Mouse (Mus musculus) forebrain, postnatal 0 days (tissue): ENCODE results near the gene Tulp2. TPM values are rescaled to one million over a fixed set of nuclear protein-coding genes. Genes with fewer than 3 reads are reported as not detected.
A peak's percentile ranks its signal among the peaks of the same experiment; 100 is the strongest.
"Not testable (repeated sequence)": the region's sequence is repeated elsewhere in the genome, so short reads cannot be mapped to it uniquely, and the experiment has no call there.

Experiments
- ATAC-seq: fragments of 200-750 bp; cut with Nextera tagmentation; 2 replicates; pipeline ENCODE4 v1.8.0; 2017; ENCODE audit warnings: mild to moderate bottlenecking, moderate library complexity
- DNase-seq: peaks from one replicate; pipeline ENCODE4 v3.0.0-alpha.2; 2015
- H3K27ac ChIP-seq: fragments of 300-500 bp; sonication (generic); 2 replicates; pipeline ENCODE4 v1.5.1; 2014; ENCODE audit warnings: low read depth, mild to moderate bottlenecking, antibody characterized with exemption, low read length, moderate library complexity, mixed read lengths
- H3K27me3 ChIP-seq: fragments of 300-500 bp; sonication (generic); 2 replicates; pipeline ENCODE4 v1.6.1; 2014; ENCODE audit warnings: mild to moderate bottlenecking, low read length, mixed read lengths; ENCODE audit not compliant: insufficient read depth
- H3K36me3 ChIP-seq: fragments of 300-500 bp; sonication (generic); 2 replicates; pipeline ENCODE4 v1.6.1; 2014; ENCODE audit warnings: mild to moderate bottlenecking, moderate library complexity; ENCODE audit not compliant: insufficient read depth
- H3K4me1 ChIP-seq: fragments of 300-500 bp; sonication (generic); 2 replicates; pipeline ENCODE4 v1.6.1; 2014; ENCODE audit warnings: antibody characterized with exemption; ENCODE audit not compliant: insufficient read depth
- H3K4me2 ChIP-seq: fragments of 300-500 bp; sonication (generic); 2 replicates; pipeline ENCODE4 v1.6.1; 2014; ENCODE audit warnings: low read depth, mild to moderate bottlenecking, moderate library complexity
- H3K4me3 ChIP-seq: fragments of 300-500 bp; sonication (generic); 2 replicates; pipeline ENCODE4 v1.5.1; 2014; ENCODE audit warnings: low read depth, low read length, mixed read lengths
- H3K9ac ChIP-seq: fragments of 300-500 bp; sonication (generic); 2 replicates; pipeline ENCODE4 v1.6.1; 2014; ENCODE audit warnings: mild to moderate bottlenecking
- H3K9me3 ChIP-seq: fragments of 300-500 bp; sonication (generic); 2 replicates; pipeline ENCODE4 v1.6.1; 2016; ENCODE audit warnings: low read length
- CTCF ChIP-seq: sonication (generic); IDR thresholded peaks from 2 replicates; pipeline ENCODE4 v1.5.1; 2016; ENCODE audit warnings: antibody characterized with exemption, control low read depth, low read depth
- WGBS: fragments of 180-500 bp; shearing (Covaris S2); extraction: QIAGEN DNeasy Blood & Tissue Kit; methylation state at CpG from one replicate; pipeline ENCODE4 v1.1.7; 2014; 5-methylcytosine and 5-hydroxymethylcytosine counted together
- polyA plus RNA-seq: library from polyadenylated mRNA; unstranded; fragments of >200 nt; fragmentation: Nextera tagmentation; extraction: Ambion mirVana; gene quantifications from 2 replicates; pipeline ENCODE4 v1.2.1, GENCODE M21; 2015
- total RNA-seq: library from RNA; depleted of rRNA; stranded (reverse); fragments of >200 nt; gene quantifications from 2 replicates; pipeline ENCODE4 v1.2.3, GENCODE M21; 2014

The Tulp2 gene
- total and polyA plus RNA-seq, 2 experiments from 2014 or later = 0.07 to 0.19 TPM

GRCm38 (mm10) chr7:45454971-45455370 lies 26.7 kb upstream of the Tulp2 start:
- TF ChIP-seq CTCF = no peak
- no peak for ATAC-seq
- no peak overlapping the region for H3K27ac ChIP-seq
- H3K36me3 ChIP-seq = peaks cover 29% of the 10 kb centered on the region
- no peaks in the 10 kb centered on the region for H3K27me3 ChIP-seq
- H3K4me2 ChIP-seq = no peak overlapping the region
- peaks cover 10% of the 10 kb centered on the region; the same call in 1 of the 2 replicates for H3K4me1 ChIP-seq
- no peaks in the 10 kb centered on the region for H3K9me3 ChIP-seq
- no peak overlapping the region for H3K9ac ChIP-seq
- 89% methylated on average over 15 of the region's 15 CpGs for WGBS
- H3K4me3 ChIP-seq = no peak overlapping the region
- DNase-seq = no peak

DNA sequence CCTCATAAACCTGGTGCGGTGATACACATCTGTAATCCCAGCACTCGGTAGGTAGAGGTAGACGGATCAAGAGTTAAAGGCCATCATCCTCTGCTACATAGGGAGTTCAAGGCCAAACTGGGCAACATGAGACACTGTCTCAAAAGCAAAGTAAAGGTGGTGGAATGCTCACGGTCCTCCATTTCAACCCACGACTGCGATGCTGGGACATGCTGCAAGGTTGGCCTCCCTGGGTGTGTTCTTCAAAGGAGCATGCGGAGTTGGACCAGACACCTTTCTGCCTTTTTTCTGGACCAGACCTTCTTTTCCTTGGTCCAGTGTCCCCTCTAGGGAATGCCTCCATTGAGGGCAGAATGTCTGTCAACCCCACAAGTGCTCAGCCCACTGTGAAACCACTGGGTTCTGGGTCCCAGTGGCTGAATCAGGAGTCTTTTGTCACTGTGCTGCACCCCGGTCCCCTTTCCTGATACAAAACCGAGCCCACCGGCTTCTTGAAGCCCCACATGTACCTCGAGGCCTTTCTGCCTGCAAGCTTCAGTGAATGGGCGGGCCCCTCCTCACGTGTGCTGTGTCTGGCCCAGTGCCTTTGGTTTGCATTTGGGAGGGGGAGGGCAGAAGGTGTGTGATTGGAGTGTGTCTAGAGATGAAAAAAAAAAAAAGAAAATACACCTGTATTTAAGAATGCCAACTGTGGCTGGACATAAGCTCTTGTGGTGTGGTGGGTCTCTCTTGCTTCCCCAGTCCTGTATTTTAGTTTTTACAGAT lies 25.6 kb upstream of the Tulp2 start:
- Histone ChIP-seq H3K36me3 (peaks cover 29% of the 10 kb centered on the region), H3K27ac (0 out of 2 replicates have a peak overlapping the region, but pooled peaks have one; percentile 45)

DNA sequence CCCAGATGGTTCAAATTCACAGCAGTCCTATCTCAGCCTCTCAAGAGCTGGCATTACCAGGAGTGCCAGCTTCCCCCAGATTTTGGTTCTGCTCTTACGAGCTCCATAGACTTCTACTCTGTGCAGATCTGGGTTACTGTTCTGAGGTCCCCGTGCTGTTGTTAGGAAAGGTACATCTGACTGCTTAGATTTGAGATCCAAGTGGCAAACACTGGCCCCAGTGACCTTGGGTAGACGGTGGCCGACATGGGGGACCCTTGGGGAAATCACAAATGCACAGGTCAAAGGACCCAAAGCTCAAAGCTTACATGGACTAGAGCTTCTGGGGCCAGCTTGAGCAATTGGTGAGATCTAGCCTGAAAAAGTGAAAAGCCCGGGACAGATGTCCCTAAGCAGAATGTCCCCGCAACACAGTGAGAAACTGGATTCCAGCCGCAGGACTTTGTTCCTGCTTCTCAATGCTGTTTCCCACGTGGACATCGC lies 24.9 kb upstream of the Tulp2 start:
- 54% methylated on average over 9 of the region's 9 CpGs for WGBS
- 0 out of 2 replicates have a peak overlapping the region, but pooled peaks have one; percentile 25 for H3K9ac ChIP-seq
- peaks cover 21% of the 10 kb centered on the region for H3K4me1 ChIP-seq
- H3K9me3 ChIP-seq = no peaks in the 10 kb centered on the region
- H3K27ac ChIP-seq = 0 out of 2 replicates have a peak overlapping the region, but pooled peaks have one; percentile 45
- TF ChIP-seq CTCF = no peak
- H3K36me3 ChIP-seq = peaks cover 33% of the 10 kb centered on the region
- ATAC-seq = no peak
- H3K4me2 ChIP-seq = peak overlapping the region; percentile 76
- no peaks in the 10 kb centered on the region for H3K27me3 ChIP-seq
- H3K4me3 ChIP-seq = no peak overlapping the region
- DNase-seq = no peak

More for the DNA sequence above, 25.6 kb upstream of the Tulp2 start:
- no peak overlapping the region for H3K9ac ChIP-seq
- peaks cover 21% of the 10 kb centered on the region for H3K4me1 ChIP-seq
- no peak for DNase-seq
- ATAC-seq = no peak
- no peak overlapping the region for H3K4me2 ChIP-seq
- no peaks in the 10 kb centered on the region for H3K27me3 ChIP-seq
- no peak for TF ChIP-seq CTCF
- no peak overlapping the region for H3K4me3 ChIP-seq
- WGBS = 71% methylated on average over 13 of the region's 13 CpGs
- no peaks in the 10 kb centered on the region for H3K9me3 ChIP-seq

DNA sequence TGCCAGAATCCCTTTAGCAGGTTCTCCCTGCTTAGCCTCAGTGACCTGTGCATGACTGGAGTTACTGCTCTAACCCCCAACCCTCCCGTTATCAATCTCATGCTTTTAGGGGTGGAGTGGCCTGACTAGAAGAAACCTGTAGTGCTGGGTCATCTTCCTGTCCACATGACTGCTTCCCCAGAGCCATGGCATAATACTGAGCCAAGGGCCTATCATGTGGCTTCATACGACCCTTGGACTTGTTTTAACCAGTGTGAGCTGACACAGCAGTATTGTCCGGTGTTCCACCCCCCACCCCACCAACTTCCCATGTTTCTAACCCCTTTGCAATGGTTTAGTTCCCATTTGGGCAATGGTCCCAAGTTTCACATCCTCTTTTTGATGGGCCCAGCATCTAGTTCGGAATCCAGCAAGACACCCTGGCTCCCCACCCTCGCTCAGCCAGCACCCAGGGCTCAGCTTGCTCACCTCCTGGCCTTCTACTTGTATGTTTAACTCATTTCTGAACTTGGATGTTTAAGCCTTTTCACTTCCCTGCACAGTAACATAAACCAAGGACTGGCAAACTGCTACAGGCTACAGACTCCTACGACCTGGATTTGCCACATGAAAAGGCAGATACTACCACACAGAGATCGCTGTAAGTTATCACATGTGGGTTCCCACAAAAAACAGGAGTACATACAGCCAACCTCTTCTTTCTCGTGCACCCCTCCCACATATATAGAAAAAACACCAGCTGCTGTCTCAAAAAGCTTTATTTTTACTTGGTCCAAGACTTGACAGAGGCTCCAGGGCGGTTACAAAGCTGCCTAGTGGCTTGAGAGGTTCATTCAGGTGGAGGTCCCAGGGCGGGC lies 24.2 kb upstream of the Tulp2 start:
- Histone ChIP-seq H3K27ac (0 out of 2 replicates have a peak overlapping the region, but pooled peaks have one; percentile 45), H3K36me3 (peaks cover 36% of the 10 kb centered on the region), H3K4me1 (peaks cover 21% of the 10 kb centered on the region), H3K9ac (peak overlapping the region; percentile 87), H3K9me3 (no peaks in the 10 kb centered on the region), H3K4me3 (peak overlapping the region; percentile 87), H3K4me2 (peak overlapping the region; percentile 76), H3K27me3 (no peaks in the 10 kb centered on the region)
- WGBS = 57% methylated on average over 9 of the region's 10 CpGs
- TF ChIP-seq CTCF = no peak
- no peak for DNase-seq
- ATAC-seq = no peak

DNA sequence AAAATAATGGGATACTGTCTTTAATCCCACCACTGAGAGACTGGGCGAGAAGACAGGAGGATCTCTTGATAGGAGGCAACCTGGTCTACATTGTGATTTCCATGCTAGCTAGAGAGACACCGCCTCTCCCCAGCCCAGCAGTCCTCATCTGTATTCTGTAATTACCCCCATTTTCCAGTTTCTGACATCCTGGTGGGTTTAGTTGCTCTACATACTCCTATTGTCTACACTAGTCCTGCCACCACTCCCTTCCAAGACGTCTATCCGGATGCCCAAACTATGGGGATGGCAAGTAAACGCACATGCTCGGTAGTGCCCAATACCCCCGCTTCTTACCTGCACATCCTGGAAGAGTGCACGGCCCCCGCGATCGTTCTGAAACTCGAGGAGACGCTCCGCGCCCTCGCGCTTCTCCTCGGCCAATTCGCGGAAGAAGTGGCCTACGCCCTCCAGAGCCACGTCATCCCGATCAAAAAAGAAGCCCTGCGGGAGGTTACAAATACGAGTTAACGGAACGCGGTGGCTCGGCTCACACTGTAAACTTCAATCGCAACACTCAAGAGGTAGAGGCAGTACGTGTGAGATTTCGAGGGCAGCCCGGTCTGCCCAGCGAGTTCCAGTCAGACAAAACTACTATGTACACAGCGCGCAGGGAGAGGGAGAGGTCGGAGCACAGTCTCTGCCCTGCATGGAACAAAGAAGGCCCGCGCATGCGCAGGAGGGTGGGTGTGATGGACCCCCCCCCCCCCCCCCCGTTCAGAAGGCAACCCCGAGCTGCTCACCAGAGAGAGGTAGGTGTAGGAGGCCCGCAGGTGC lies 22.7 kb upstream of the Tulp2 start:
- peak overlapping the region; percentile 92 for H3K27ac ChIP-seq
- ATAC-seq (peak; percentile 77), DNase-seq (peak; percentile 94)
- no peaks in the 10 kb centered on the region for H3K9me3 ChIP-seq
- H3K27me3 ChIP-seq = no peaks in the 10 kb centered on the region
- no peak for TF ChIP-seq CTCF
- H3K4me3 ChIP-seq = peak overlapping the region; percentile 87
- WGBS = 0% methylated on average over 41 of the region's 43 CpGs
- H3K4me2 ChIP-seq = peak overlapping the region; percentile 76
- peaks cover 48% of the 10 kb centered on the region for H3K36me3 ChIP-seq
- peak overlapping the region; percentile 87 for H3K9ac ChIP-seq
- peaks cover 21% of the 10 kb centered on the region for H3K4me1 ChIP-seq

- peak; percentile 99 for DNase-seq
- WGBS = under 1% methylated on average over 32 of the region's 37 CpGs
These were observed 22.0 kb upstream of the Tulp2 start, which contains the start of gene Ftl1 for GRCm38 (mm10) chr7:45459564-45460140. TSS of gene Ftl1 (minus strand) at chr7:45459884.

More at GRCm38 (mm10) chr7:45459564-45460140, 22.0 kb upstream of the Tulp2 start, which contains the start of gene Ftl1:
- H3K9me3 ChIP-seq, H3K27me3 ChIP-seq: not testable (repeated sequence)
- H3K27ac ChIP-seq = peak within 1 kb of the TSS; percentile 92
- peak within 1 kb of the TSS; percentile 76 for H3K4me2 ChIP-seq
- ATAC-seq = peak; percentile 96
- peak within 1 kb of the TSS; percentile 87 for H3K9ac ChIP-seq
- H3K4me1 ChIP-seq = peaks cover 21% of the 10 kb centered on the region
- peak within 1 kb of the TSS; percentile 87 for H3K4me3 ChIP-seq
- H3K36me3 ChIP-seq = peaks cover 47% of the 10 kb centered on the region
